Mouse (Mus musculus): ENCODE measurements around the gene B430305J03Rik. TPM values are rescaled to one million over a fixed set of nuclear protein-coding genes. Genes with fewer than 3 reads are reported as not detected.

The B430305J03Rik gene
- polyA plus RNA-seq, 1 experiment from 2014 or later = not detected

GRCm38 (mm10) chr3:61361338-61361737 lies 4.4 kb downstream of the B430305J03Rik start, which contains the start of gene Rap2b:
Gene Rap2b (plus strand): TSS chr3:61361638.
- no peaks in the 10 kb centered on the region for H3K36me3 ChIP-seq (ENCODE audit: control insufficient read depth, insufficient read depth, low read length)
- TF ChIP-seq EP300 (optimal IDR thresholded peaks at IDR 0.05) (no peak), CTCF (IDR thresholded peaks at IDR 0.05; ENCODE audit: low read depth) (no peak)
- ATAC-seq (ENCODE audit: low FRiP score, low TSS enrichment) = no peak
- no peaks in the 10 kb centered on the region for H3K27me3 ChIP-seq (ENCODE audit: control insufficient read depth, insufficient read depth, low read length)
- no peaks in the 10 kb centered on the region for H3K9me3 ChIP-seq (ENCODE audit: control insufficient read depth, low read length)
- no peak within 1 kb of the TSS for H3K4me2 ChIP-seq (replicated peaks; ENCODE audit: low read depth)
- no peak within 1 kb of the TSS for H3K27ac ChIP-seq (replicated peaks)
- no peak for DNase-seq (ENCODE audit: low spot score)
- H3K4me3 ChIP-seq (ENCODE audit: low read depth, low read length) = no peak within 1 kb of the TSS
- no peak within 1 kb of the TSS for H3K9ac ChIP-seq (ENCODE audit: low read length)
- WGBS = 67% methylated on average over 1 of the region's 1 CpGs
- H3K4me1 ChIP-seq (replicated peaks; ENCODE audit: control insufficient read depth, insufficient read depth) = no peaks in the 10 kb centered on the region

- no peak for DNase-seq (ENCODE audit: low spot score)
- Histone ChIP-seq H3K27ac (replicated peaks) (no peak overlapping the region), H3K4me2 (replicated peaks; ENCODE audit: low read depth) (no peak overlapping the region), H3K4me1 (replicated peaks; ENCODE audit: control insufficient read depth, insufficient read depth) (no peaks in the 10 kb centered on the region), H3K27me3 (ENCODE audit: control insufficient read depth, insufficient read depth, low read length) (no peaks in the 10 kb centered on the region), H3K4me3 (ENCODE audit: low read depth, low read length) (no peak overlapping the region), H3K36me3 (ENCODE audit: control insufficient read depth, insufficient read depth, low read length) (no peaks in the 10 kb centered on the region), H3K9ac (ENCODE audit: low read length) (no peak overlapping the region), H3K9me3 (ENCODE audit: control insufficient read depth, low read length) (no peaks in the 10 kb centered on the region)
- 33% methylated on average over 7 of the region's 7 CpGs for WGBS
- TF ChIP-seq EP300 (optimal IDR thresholded peaks at IDR 0.05) (no peak), CTCF (IDR thresholded peaks at IDR 0.05; ENCODE audit: low read depth) (no peak)
- no peak for ATAC-seq (ENCODE audit: low FRiP score, low TSS enrichment)
Measured at GRCm38 (mm10) chr3:61358756-61359293, 6.9 kb downstream of the B430305J03Rik start.

- H3K36me3 ChIP-seq (ENCODE audit: control insufficient read depth, insufficient read depth, low read length) = no peaks in the 10 kb centered on the region
- H3K4me1 ChIP-seq (replicated peaks; ENCODE audit: control insufficient read depth, insufficient read depth) = no peaks in the 10 kb centered on the region
- no peak overlapping the region for H3K4me2 ChIP-seq (replicated peaks; ENCODE audit: low read depth)
- 53% methylated on average over 6 of the region's 6 CpGs for WGBS
- ATAC-seq (ENCODE audit: low FRiP score, low TSS enrichment) = no peak
- no peak overlapping the region for H3K27ac ChIP-seq (replicated peaks)
- H3K27me3 ChIP-seq (ENCODE audit: control insufficient read depth, insufficient read depth, low read length) = no peaks in the 10 kb centered on the region
- H3K9ac ChIP-seq (ENCODE audit: low read length) = no peak overlapping the region
- no peak overlapping the region for H3K4me3 ChIP-seq (ENCODE audit: low read depth, low read length)
- H3K9me3 ChIP-seq (ENCODE audit: control insufficient read depth, low read length) = no peaks in the 10 kb centered on the region
- no peak for DNase-seq (ENCODE audit: low spot score)
- TF ChIP-seq CTCF (IDR thresholded peaks at IDR 0.05; ENCODE audit: low read depth) (no peak), EP300 (optimal IDR thresholded peaks at IDR 0.05) (no peak)
Measured at GRCm38 (mm10) chr3:61358107-61358506, 7.6 kb downstream of the B430305J03Rik start.

- WGBS = 49% methylated on average over 1 of the region's 1 CpGs
Measured at GRCm38 (mm10) chr3:61355464-61355863, 10.3 kb downstream of the B430305J03Rik start.

GRCm38 (mm10) chr3:61349433-61349832 lies 16.3 kb downstream of the B430305J03Rik start:
- no peak overlapping the region for H3K4me2 ChIP-seq (replicated peaks; ENCODE audit: low read depth)
- TF ChIP-seq CTCF (IDR thresholded peaks at IDR 0.05; ENCODE audit: low read depth) (no peak), EP300 (optimal IDR thresholded peaks at IDR 0.05) (no peak)
- no peaks in the 10 kb centered on the region for H3K4me1 ChIP-seq (replicated peaks; ENCODE audit: control insufficient read depth, insufficient read depth)
- H3K27ac ChIP-seq (replicated peaks) = no peak overlapping the region
- no peaks in the 10 kb centered on the region for H3K27me3 ChIP-seq (ENCODE audit: control insufficient read depth, insufficient read depth, low read length)
- 41% methylated on average over 1 of the region's 1 CpGs for WGBS
- H3K9ac ChIP-seq (ENCODE audit: low read length) = no peak overlapping the region
- ATAC-seq (ENCODE audit: low FRiP score, low TSS enrichment) = no peak
- no peaks in the 10 kb centered on the region for H3K36me3 ChIP-seq (ENCODE audit: control insufficient read depth, insufficient read depth, low read length)
- no peak for DNase-seq (ENCODE audit: low spot score)
- H3K4me3 ChIP-seq (ENCODE audit: low read depth, low read length) = no peak overlapping the region
- H3K9me3 ChIP-seq (ENCODE audit: control insufficient read depth, low read length) = no peaks in the 10 kb centered on the region

More at GRCm38 (mm10) chr3:61355464-61355863, 10.3 kb downstream of the B430305J03Rik start:
- Histone ChIP-seq H3K27ac (replicated peaks) (no peak overlapping the region), H3K36me3 (ENCODE audit: control insufficient read depth, insufficient read depth, low read length) (no peaks in the 10 kb centered on the region), H3K9ac (ENCODE audit: low read length) (no peak overlapping the region), H3K4me1 (replicated peaks; ENCODE audit: control insufficient read depth, insufficient read depth) (no peaks in the 10 kb centered on the region), H3K4me3 (ENCODE audit: low read depth, low read length) (no peak overlapping the region), H3K9me3 (ENCODE audit: control insufficient read depth, low read length) (no peaks in the 10 kb centered on the region), H3K4me2 (replicated peaks; ENCODE audit: low read depth) (no peak overlapping the region), H3K27me3 (ENCODE audit: control insufficient read depth, insufficient read depth, low read length) (no peaks in the 10 kb centered on the region)
- no peak for TF ChIP-seq EP300 (optimal IDR thresholded peaks at IDR 0.05)
- no peak for TF ChIP-seq CTCF (IDR thresholded peaks at IDR 0.05; ENCODE audit: low read depth)
- DNase-seq (ENCODE audit: low spot score) (no peak), ATAC-seq (ENCODE audit: low FRiP score, low TSS enrichment) (no peak)

GRCm38 (mm10) chr3:61348036-61348614 lies 17.6 kb downstream of the B430305J03Rik start:
- no peak overlapping the region for H3K9ac ChIP-seq (ENCODE audit: low read length)
- ATAC-seq (ENCODE audit: low FRiP score, low TSS enrichment) (no peak), DNase-seq (ENCODE audit: low spot score) (no peak)
- TF ChIP-seq CTCF (IDR thresholded peaks at IDR 0.05; ENCODE audit: low read depth) = no peak
- H3K4me2 ChIP-seq (replicated peaks; ENCODE audit: low read depth) = no peak overlapping the region
- no peaks in the 10 kb centered on the region for H3K9me3 ChIP-seq (ENCODE audit: control insufficient read depth, low read length)
- no peak overlapping the region for H3K4me3 ChIP-seq (ENCODE audit: low read depth, low read length)
- H3K36me3 ChIP-seq (ENCODE audit: control insufficient read depth, insufficient read depth, low read length) = no peaks in the 10 kb centered on the region
- H3K4me1 ChIP-seq (replicated peaks; ENCODE audit: control insufficient read depth, insufficient read depth) = no peaks in the 10 kb centered on the region
- H3K27me3 ChIP-seq (ENCODE audit: control insufficient read depth, insufficient read depth, low read length) = no peaks in the 10 kb centered on the region
- WGBS = 64% methylated on average over 4 of the region's 4 CpGs
- H3K27ac ChIP-seq (replicated peaks) = no peak overlapping the region

Data from stomach, postnatal 0 days (tissue).